Mouse (Mus musculus): ENCODE measurements around the gene Nmb. TPM values are rescaled to one million over a fixed set of nuclear protein-coding genes. Genes with fewer than 3 reads are reported as not detected.
"Not testable (repeated sequence)": the region's sequence is repeated elsewhere in the genome, so short reads cannot be mapped to it uniquely, and the experiment has no call there.

The Nmb gene
- total RNA-seq (2021): 1 to 10 TPM; 2.1 to 2.4 TPM
- long read RNA-seq, experiment 1: 0 reads
- long read RNA-seq, experiment 2: 0 reads

GRCm38 (mm10) chr7:80904921-80905515, at the start of gene Nmb:
TSS of gene Nmb (minus strand) at chr7:80905076.
- DNase-seq: peak; percentile 73

- no peak for DNase-seq
Observed at GRCm38 (mm10) chr7:80954251-80954650, 49.4 kb upstream of the Nmb start.

GRCm38 (mm10) chr7:80952140-80952539, 47.3 kb upstream of the Nmb start:
- DNase-seq: no peak

GRCm38 (mm10) chr7:80951461-80951860, 46.6 kb upstream of the Nmb start:
- DNase-seq: no peak

GRCm38 (mm10) chr7:80947445-80948350, 42.8 kb upstream of the Nmb start, which contains the start of gene Sec11a:
TSS of gene Sec11a (minus strand) at chr7:80947780.
- DNase-seq: peak; percentile 92

- DNase-seq: no peak
Observed at GRCm38 (mm10) chr7:80939808-80940207, 34.9 kb upstream of the Nmb start.

GRCm38 (mm10) chr7:80937304-80937666, 32.4 kb upstream of the Nmb start:
- DNase-seq: not testable (repeated sequence)

- not testable (repeated sequence) for DNase-seq
Observed at GRCm38 (mm10) chr7:80936617-80937303, 31.9 kb upstream of the Nmb start.

- DNase-seq: no peak
Observed at GRCm38 (mm10) chr7:80935834-80936233, 31.0 kb upstream of the Nmb start.

- no peak for DNase-seq
Observed at GRCm38 (mm10) chr7:80932777-80933176, 27.9 kb upstream of the Nmb start.

GRCm38 (mm10) chr7:80931618-80932207, 26.8 kb upstream of the Nmb start:
- DNase-seq: no peak

- no peak for DNase-seq
Observed at GRCm38 (mm10) chr7:80923165-80923564, 18.3 kb upstream of the Nmb start.

GRCm38 (mm10) chr7:80919647-80920008, 14.8 kb upstream of the Nmb start:
- DNase-seq: no peak

GRCm38 (mm10) chr7:80918982-80919646, 14.2 kb upstream of the Nmb start:
- DNase-seq: no peak

GRCm38 (mm10) chr7:80917916-80918465, 13.1 kb upstream of the Nmb start:
- no peak for DNase-seq

- DNase-seq: no peak
Observed at GRCm38 (mm10) chr7:80912496-80912895, 7.6 kb upstream of the Nmb start.

- no peak for DNase-seq
Observed at GRCm38 (mm10) chr7:80911053-80911452, 6.2 kb upstream of the Nmb start.

- no peak for DNase-seq
Observed at GRCm38 (mm10) chr7:80903625-80904422, 1.1 kb downstream of the Nmb start.

GRCm38 (mm10) chr7:80901541-80902274, 3.2 kb downstream of the Nmb start:
- DNase-seq: no peak

- DNase-seq: peak; percentile 89
Observed at GRCm38 (mm10) chr7:80900944-80901501, 3.9 kb downstream of the Nmb start, which contains the start of gene Wdr73. TSS of gene Wdr73 (minus strand) at chr7:80901269.

Data from gastrocnemius, postnatal 10 days (tissue).